Mouse (Mus musculus) gastrocnemius, postnatal 10 days (tissue): ENCODE results near the gene Atp5mpl. TPM values are rescaled to one million over a fixed set of nuclear protein-coding genes. Genes with fewer than 3 reads are reported as not detected.

Source experiments
- DNase-seq: peaks from one replicate; pipeline ENCODE4 v3.0.0; 2021; ENCODE audit warnings: mixed read lengths
- total RNA-seq, 2 experiments: library from RNA; stranded (reverse); gene quantifications; 2 replicates each; pipeline ENCODE4 v1.2.3; 2021

Atp5mpl gene
- total RNA-seq, 2 experiments from 2014 or later: 846 to 916 TPM

DNA sequence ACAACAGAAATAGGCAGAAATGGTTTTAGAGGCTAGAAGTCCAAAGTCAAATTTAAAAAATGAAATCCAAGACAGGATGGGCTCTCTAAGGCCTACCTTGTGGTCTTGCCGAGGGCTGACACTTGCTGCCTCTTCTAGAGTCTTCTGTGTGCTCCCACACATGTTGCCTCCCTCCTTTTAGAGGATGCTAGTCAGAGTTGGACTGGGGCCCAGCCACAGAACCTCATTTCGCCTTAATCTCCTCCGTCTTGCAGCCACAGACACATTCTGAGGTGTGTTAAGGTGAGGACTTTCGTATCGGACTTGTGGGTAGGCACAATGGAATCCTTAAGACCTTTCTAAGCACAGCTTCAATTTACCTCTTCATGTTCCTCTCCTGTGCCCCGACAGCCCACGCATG lies 54.0 kb downstream of the Atp5mpl start:
- DNase-seq: no peak

- DNase-seq: no peak
Observed at GRCm38 (mm10) chr12:111911796-111912195, 55.0 kb downstream of the Atp5mpl start.

Other genes with a start within 250 kb of the Atp5mpl start
- gene Klc1, start 208.1 kb downstream of the Atp5mpl start, total RNA-seq: 10 to 100 TPM; 81.0 to 96.2 TPM
- 1 to 10 TPM; 1.6 to 2.0 TPM for gene Xrcc3, start 153.1 kb downstream of the Atp5mpl start, total RNA-seq
- 10 to 100 TPM; 19.6 to 21.9 TPM for gene Zfyve21, start 152.8 kb downstream of the Atp5mpl start, total RNA-seq
- gene Ppp1r13b, start 58.9 kb downstream of the Atp5mpl start, total RNA-seq: 10 to 100 TPM in 1 of 2 experiments, 1 to 10 TPM in 1; 9.5 to 13.4 TPM
- gene Tdrd9, start 4.6 kb upstream of the Atp5mpl start, total RNA-seq: under 1 TPM; 0.36 to 0.59 TPM
- gene Rd3l, start 14.3 kb upstream of the Atp5mpl start, total RNA-seq: not detected
- under 1 TPM in 1 of 2 experiments, not detected in 1; 0.38 TPM for gene Aspg, start 139.7 kb upstream of the Atp5mpl start, total RNA-seq
- gene Kif26a, start 179.2 kb upstream of the Atp5mpl start, total RNA-seq: 10 to 100 TPM; 10.3 to 12.4 TPM